Mouse (Mus musculus): ENCODE data around the gene Kctd7. TPM values are rescaled to one million over a fixed set of nuclear protein-coding genes. Genes with fewer than 3 reads are reported as not detected.

Kctd7 gene
- polyA plus RNA-seq, 1 experiment from 2014 or later: 7.8 TPM

- Histone ChIP-seq H3K9me3 (replicated peaks) (no peaks in the 10 kb centered on the region), H3K27ac (no peak overlapping the region), H3K4me1 (no peaks in the 10 kb centered on the region), H3K9ac (no peak overlapping the region), H3K4me3 (no peak overlapping the region), H3K4me2 (no peak overlapping the region), H3K36me3 (peaks cover 13% of the 10 kb centered on the region), H3K27me3 (replicated peaks) (no peaks in the 10 kb centered on the region)
- ATAC-seq: no peak
- WGBS (ENCODE audit: insufficient replicate concordance): 81% methylated on average over 12 of the region's 12 CpGs
These were observed 24.5 kb upstream of the Kctd7 start for GRCm38 (mm10) chr5:130120070-130120736.

GRCm38 (mm10) chr5:130120904-130121303 is 23.8 kb upstream of the Kctd7 start:
- Histone ChIP-seq H3K4me3 (no peak overlapping the region), H3K36me3 (peaks cover 12% of the 10 kb centered on the region), H3K27ac (no peak overlapping the region), H3K4me2 (no peak overlapping the region), H3K4me1 (no peaks in the 10 kb centered on the region), H3K9me3 (replicated peaks) (no peaks in the 10 kb centered on the region), H3K9ac (no peak overlapping the region), H3K27me3 (replicated peaks) (no peaks in the 10 kb centered on the region)
- no peak for ATAC-seq
- 81% methylated on average over 6 of the region's 6 CpGs for WGBS (ENCODE audit: insufficient replicate concordance)

GRCm38 (mm10) chr5:130122355-130122754 is 22.3 kb upstream of the Kctd7 start:
- 78% methylated on average over 2 of the region's 2 CpGs for WGBS (ENCODE audit: insufficient replicate concordance)
- no peak for ATAC-seq
- H3K27me3 ChIP-seq (replicated peaks): no peaks in the 10 kb centered on the region
- no peaks in the 10 kb centered on the region for H3K9me3 ChIP-seq (replicated peaks)
- H3K36me3 ChIP-seq: peaks cover 11% of the 10 kb centered on the region; the same call in 1 of the 2 replicates
- no peak overlapping the region for H3K9ac ChIP-seq
- no peak overlapping the region for H3K27ac ChIP-seq
- H3K4me2 ChIP-seq: no peak overlapping the region
- H3K4me1 ChIP-seq: no peaks in the 10 kb centered on the region
- no peak overlapping the region for H3K4me3 ChIP-seq

- WGBS (ENCODE audit: insufficient replicate concordance): 83% methylated on average over 5 of the region's 5 CpGs
- Histone ChIP-seq H3K9me3 (replicated peaks) (no peaks in the 10 kb centered on the region), H3K27me3 (replicated peaks) (no peaks in the 10 kb centered on the region), H3K27ac (no peak overlapping the region), H3K36me3 (peaks cover 11% of the 10 kb centered on the region; the same call in 1 of the 2 replicates), H3K4me2 (no peak overlapping the region), H3K4me3 (no peak overlapping the region), H3K4me1 (no peaks in the 10 kb centered on the region), H3K9ac (no peak overlapping the region)
- ATAC-seq: no peak
These were observed 20.4 kb upstream of the Kctd7 start for GRCm38 (mm10) chr5:130124271-130124670.

GRCm38 (mm10) chr5:130128686-130129523 is 15.8 kb upstream of the Kctd7 start:
- WGBS (ENCODE audit: insufficient replicate concordance): 69% methylated on average over 11 of the region's 11 CpGs
- no peaks in the 10 kb centered on the region for H3K9me3 ChIP-seq (replicated peaks)
- no peak overlapping the region for H3K9ac ChIP-seq
- no peak overlapping the region for H3K4me2 ChIP-seq
- H3K4me3 ChIP-seq: no peak overlapping the region
- no peak overlapping the region for H3K27ac ChIP-seq
- ATAC-seq: no peak
- H3K36me3 ChIP-seq: peaks cover 28% of the 10 kb centered on the region
- no peaks in the 10 kb centered on the region for H3K27me3 ChIP-seq (replicated peaks)
- no peaks in the 10 kb centered on the region for H3K4me1 ChIP-seq

GRCm38 (mm10) chr5:130129524-130129793 is 15.2 kb upstream of the Kctd7 start:
- no peak overlapping the region for H3K4me2 ChIP-seq
- no peak for ATAC-seq
- H3K9ac ChIP-seq: no peak overlapping the region
- H3K27ac ChIP-seq: no peak overlapping the region
- no peaks in the 10 kb centered on the region for H3K4me1 ChIP-seq
- WGBS (ENCODE audit: insufficient replicate concordance): 78% methylated on average over 5 of the region's 5 CpGs
- peaks cover 30% of the 10 kb centered on the region for H3K36me3 ChIP-seq
- no peaks in the 10 kb centered on the region for H3K27me3 ChIP-seq (replicated peaks)
- no peaks in the 10 kb centered on the region for H3K9me3 ChIP-seq (replicated peaks)
- H3K4me3 ChIP-seq: no peak overlapping the region

GRCm38 (mm10) chr5:130136597-130136996 is 8.1 kb upstream of the Kctd7 start:
- H3K27ac ChIP-seq: no peak overlapping the region
- H3K4me3 ChIP-seq: no peak overlapping the region
- H3K4me2 ChIP-seq: no peak overlapping the region
- 86% methylated on average over 13 of the region's 13 CpGs for WGBS (ENCODE audit: insufficient replicate concordance)
- ATAC-seq: no peak
- peaks cover 7% of the 10 kb centered on the region; the same call in 1 of the 2 replicates for H3K27me3 ChIP-seq (replicated peaks)
- no peak overlapping the region for H3K9ac ChIP-seq
- no peaks in the 10 kb centered on the region for H3K9me3 ChIP-seq (replicated peaks)
- peaks cover 23% of the 10 kb centered on the region for H3K36me3 ChIP-seq
- peaks cover 4% of the 10 kb centered on the region; the same call in 1 of the 2 replicates for H3K4me1 ChIP-seq

- H3K27ac ChIP-seq: no peak overlapping the region
- peaks cover 13% of the 10 kb centered on the region; the same call in 1 of the 2 replicates for H3K27me3 ChIP-seq (replicated peaks)
- peaks cover 17% of the 10 kb centered on the region for H3K4me1 ChIP-seq
- no peak overlapping the region for H3K4me3 ChIP-seq
- H3K4me2 ChIP-seq: no peak overlapping the region
- H3K9me3 ChIP-seq (replicated peaks): no peaks in the 10 kb centered on the region
- no peak for ATAC-seq
- H3K9ac ChIP-seq: no peak overlapping the region
- peaks cover 12% of the 10 kb centered on the region for H3K36me3 ChIP-seq
- WGBS (ENCODE audit: insufficient replicate concordance): 18% methylated on average over 8 of the region's 8 CpGs
These were observed 5.3 kb upstream of the Kctd7 start for GRCm38 (mm10) chr5:130139393-130139792.

- peaks cover 13% of the 10 kb centered on the region; the same call in 1 of the 2 replicates for H3K27me3 ChIP-seq (replicated peaks)
- H3K27ac ChIP-seq: no peak overlapping the region
- 72% methylated on average over 5 of the region's 5 CpGs for WGBS (ENCODE audit: insufficient replicate concordance)
- no peaks in the 10 kb centered on the region for H3K9me3 ChIP-seq (replicated peaks)
- 0 out of 2 replicates have a peak, but pooled peaks cover 3% of the 10 kb centered on the region for H3K36me3 ChIP-seq
- ATAC-seq: no peak
- H3K4me3 ChIP-seq: no peak overlapping the region
- H3K4me1 ChIP-seq: peaks cover 29% of the 10 kb centered on the region
- no peak overlapping the region for H3K9ac ChIP-seq
- H3K4me2 ChIP-seq: no peak overlapping the region
These were observed 3.5 kb upstream of the Kctd7 start for GRCm38 (mm10) chr5:130141138-130141537.

- no peak overlapping the region for H3K27ac ChIP-seq
- no peaks in the 10 kb centered on the region for H3K36me3 ChIP-seq
- no peak overlapping the region for H3K4me2 ChIP-seq
- no peak overlapping the region for H3K9ac ChIP-seq
- ATAC-seq: no peak
- WGBS (ENCODE audit: insufficient replicate concordance): 57% methylated on average over 4 of the region's 4 CpGs
- no peaks in the 10 kb centered on the region for H3K9me3 ChIP-seq (replicated peaks)
- no peak overlapping the region for H3K4me3 ChIP-seq
- peaks cover 13% of the 10 kb centered on the region; the same call in 1 of the 2 replicates for H3K27me3 ChIP-seq (replicated peaks)
- peaks cover 32% of the 10 kb centered on the region for H3K4me1 ChIP-seq
These were observed 2.6 kb upstream of the Kctd7 start for GRCm38 (mm10) chr5:130142041-130142440.

- Histone ChIP-seq H3K4me3 (no peak overlapping the region), H3K27ac (peak overlapping the region; percentile 97), H3K9me3 (replicated peaks) (no peaks in the 10 kb centered on the region), H3K36me3 (peaks cover 4% of the 10 kb centered on the region), H3K4me1 (peaks cover 35% of the 10 kb centered on the region), H3K27me3 (replicated peaks) (peaks cover 13% of the 10 kb centered on the region; the same call in 1 of the 2 replicates), H3K9ac (no peak overlapping the region), H3K4me2 (peak overlapping the region; percentile 93)
- WGBS (ENCODE audit: insufficient replicate concordance): 82% methylated on average over 7 of the region's 7 CpGs
- no peak for ATAC-seq
These were observed 1.6 kb upstream of the Kctd7 start for GRCm38 (mm10) chr5:130143101-130143500.

- peak; percentile 57 for ATAC-seq
- Histone ChIP-seq H3K27ac (peak overlapping the region; percentile 97), H3K9ac (peak overlapping the region; percentile 89), H3K36me3 (peaks cover 13% of the 10 kb centered on the region), H3K4me1 (peaks cover 35% of the 10 kb centered on the region), H3K27me3 (replicated peaks) (peaks cover 13% of the 10 kb centered on the region; the same call in 1 of the 2 replicates), H3K4me2 (peak overlapping the region; percentile 93), H3K9me3 (replicated peaks) (no peaks in the 10 kb centered on the region), H3K4me3 (peak overlapping the region; percentile 80)
- 3% methylated on average over 20 of the region's 20 CpGs for WGBS (ENCODE audit: insufficient replicate concordance)
These were observed 706 bp upstream of the Kctd7 start for GRCm38 (mm10) chr5:130143977-130144333.

Data from liver, embryonic 12.5 days (tissue).